Mouse (Mus musculus) forebrain, postnatal 0 days (tissue): Measurements from ENCODE around the gene Plet1. TPM values are rescaled to one million over a fixed set of nuclear protein-coding genes. Genes with fewer than 3 reads are reported as not detected.
A peak's percentile ranks its signal among the peaks of the same experiment; 100 is the strongest.

Experiments
- ATAC-seq: fragments of 200-750 bp; cut with Nextera tagmentation; 2 replicates; pipeline ENCODE4 v1.8.0; 2017; ENCODE audit warnings: mild to moderate bottlenecking, moderate library complexity
- DNase-seq: peaks from one replicate; pipeline ENCODE4 v3.0.0-alpha.2; 2015
- H3K27ac ChIP-seq: fragments of 300-500 bp; sonication (generic); 2 replicates; pipeline ENCODE4 v1.5.1; 2014; ENCODE audit warnings: low read depth, mild to moderate bottlenecking, antibody characterized with exemption, low read length, moderate library complexity, mixed read lengths
- H3K27me3 ChIP-seq: fragments of 300-500 bp; sonication (generic); 2 replicates; pipeline ENCODE4 v1.6.1; 2014; ENCODE audit warnings: mild to moderate bottlenecking, low read length, mixed read lengths; ENCODE audit not compliant: insufficient read depth
- H3K36me3 ChIP-seq: fragments of 300-500 bp; sonication (generic); 2 replicates; pipeline ENCODE4 v1.6.1; 2014; ENCODE audit warnings: mild to moderate bottlenecking, moderate library complexity; ENCODE audit not compliant: insufficient read depth
- H3K4me1 ChIP-seq: fragments of 300-500 bp; sonication (generic); 2 replicates; pipeline ENCODE4 v1.6.1; 2014; ENCODE audit warnings: antibody characterized with exemption; ENCODE audit not compliant: insufficient read depth
- H3K4me2 ChIP-seq: fragments of 300-500 bp; sonication (generic); 2 replicates; pipeline ENCODE4 v1.6.1; 2014; ENCODE audit warnings: low read depth, mild to moderate bottlenecking, moderate library complexity
- H3K4me3 ChIP-seq: fragments of 300-500 bp; sonication (generic); 2 replicates; pipeline ENCODE4 v1.5.1; 2014; ENCODE audit warnings: low read depth, low read length, mixed read lengths
- H3K9ac ChIP-seq: fragments of 300-500 bp; sonication (generic); 2 replicates; pipeline ENCODE4 v1.6.1; 2014; ENCODE audit warnings: mild to moderate bottlenecking
- H3K9me3 ChIP-seq: fragments of 300-500 bp; sonication (generic); 2 replicates; pipeline ENCODE4 v1.6.1; 2016; ENCODE audit warnings: low read length
- CTCF ChIP-seq: sonication (generic); IDR thresholded peaks from 2 replicates; pipeline ENCODE4 v1.5.1; 2016; ENCODE audit warnings: antibody characterized with exemption, control low read depth, low read depth
- WGBS: fragments of 180-500 bp; shearing (Covaris S2); extraction: QIAGEN DNeasy Blood & Tissue Kit; methylation state at CpG from one replicate; pipeline ENCODE4 v1.1.7; 2014; 5-methylcytosine and 5-hydroxymethylcytosine counted together
- polyA plus RNA-seq: library from polyadenylated mRNA; unstranded; fragments of >200 nt; fragmentation: Nextera tagmentation; extraction: Ambion mirVana; gene quantifications from 2 replicates; pipeline ENCODE4 v1.2.1, GENCODE M21; 2015
- total RNA-seq: library from RNA; depleted of rRNA; stranded (reverse); fragments of >200 nt; gene quantifications from 2 replicates; pipeline ENCODE4 v1.2.3, GENCODE M21; 2014

Plet1 gene
- total and polyA plus RNA-seq, 2 experiments from 2014 or later: 0.34 TPM; not detected in 1

DNA sequence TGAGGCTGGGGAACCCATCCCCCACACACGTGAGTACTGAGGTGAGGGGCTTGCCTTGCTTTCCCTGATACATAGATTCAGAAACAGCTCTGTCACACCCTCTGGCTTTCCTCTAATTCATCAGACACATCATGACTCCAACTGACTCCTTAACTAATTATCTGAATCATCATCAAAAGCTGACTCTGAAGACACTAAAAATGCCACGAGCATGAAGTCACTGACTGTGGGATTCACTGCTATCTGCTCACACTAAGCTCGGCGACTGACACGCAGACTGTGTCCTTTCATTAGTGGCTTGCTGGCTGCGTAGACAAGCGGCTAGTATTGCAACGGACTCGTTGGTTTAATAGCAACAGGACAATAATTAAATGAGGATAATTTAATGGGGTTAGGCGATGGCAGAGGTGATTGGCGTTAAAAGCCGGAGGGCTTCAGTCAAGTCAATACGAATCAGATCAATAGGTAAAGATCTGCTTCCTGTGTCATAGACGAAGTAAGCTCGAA is 6.2 kb downstream of the Plet1 start:
- H3K4me1 ChIP-seq: no peaks in the 10 kb centered on the region

DNA sequence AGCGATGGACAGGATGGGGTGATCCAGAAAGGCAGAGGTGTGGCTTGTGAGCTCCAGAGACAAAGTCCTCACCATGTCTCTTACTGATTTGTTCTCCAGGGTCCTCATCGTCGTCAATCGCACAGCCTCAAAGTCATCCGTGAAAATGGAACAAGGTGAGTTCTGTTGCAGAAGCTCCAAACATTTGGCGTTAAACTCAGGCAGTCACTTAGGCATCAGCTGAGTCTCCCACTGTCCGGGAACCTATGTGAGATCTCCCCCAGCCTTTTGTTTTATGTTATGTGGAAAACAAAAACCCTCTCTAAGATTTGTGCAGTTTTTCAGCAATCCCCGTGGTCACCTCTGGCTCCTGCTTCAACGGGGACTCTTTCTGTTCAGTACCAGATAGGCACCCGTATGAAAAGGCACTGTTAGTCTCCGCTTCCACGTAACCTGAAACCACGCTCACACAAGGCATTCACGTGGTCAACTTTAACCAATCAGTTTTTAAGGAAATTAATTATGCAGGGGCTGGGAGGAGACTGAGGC is 6.7 kb downstream of the Plet1 start:
- Histone ChIP-seq H3K36me3 (no peaks in the 10 kb centered on the region), H3K9me3 (no peaks in the 10 kb centered on the region), H3K9ac (peak overlapping the region; percentile 18), H3K27ac (peak overlapping the region; percentile 29; the same call in 1 of the 2 replicates), H3K4me3 (peak overlapping the region; percentile 25), H3K27me3 (no peaks in the 10 kb centered on the region), H3K4me1 (no peaks in the 10 kb centered on the region), H3K4me2 (peak overlapping the region; percentile 37)
- peak; percentile 64 for DNase-seq
- WGBS: 31% methylated on average over 14 of the region's 14 CpGs
- ATAC-seq: peak; percentile 90
- TF ChIP-seq CTCF: no peak

More for the DNA sequence above, 6.2 kb downstream of the Plet1 start:
- H3K36me3 ChIP-seq: no peaks in the 10 kb centered on the region
- H3K4me2 ChIP-seq: peak overlapping the region; percentile 37
- ATAC-seq: no peak
- no peak overlapping the region for H3K27ac ChIP-seq
- peak overlapping the region; percentile 18 for H3K9ac ChIP-seq
- H3K9me3 ChIP-seq: no peaks in the 10 kb centered on the region
- WGBS: 72% methylated on average over 15 of the region's 15 CpGs
- TF ChIP-seq CTCF: no peak
- H3K27me3 ChIP-seq: no peaks in the 10 kb centered on the region
- no peak for DNase-seq
- H3K4me3 ChIP-seq: peak overlapping the region; percentile 25

DNA sequence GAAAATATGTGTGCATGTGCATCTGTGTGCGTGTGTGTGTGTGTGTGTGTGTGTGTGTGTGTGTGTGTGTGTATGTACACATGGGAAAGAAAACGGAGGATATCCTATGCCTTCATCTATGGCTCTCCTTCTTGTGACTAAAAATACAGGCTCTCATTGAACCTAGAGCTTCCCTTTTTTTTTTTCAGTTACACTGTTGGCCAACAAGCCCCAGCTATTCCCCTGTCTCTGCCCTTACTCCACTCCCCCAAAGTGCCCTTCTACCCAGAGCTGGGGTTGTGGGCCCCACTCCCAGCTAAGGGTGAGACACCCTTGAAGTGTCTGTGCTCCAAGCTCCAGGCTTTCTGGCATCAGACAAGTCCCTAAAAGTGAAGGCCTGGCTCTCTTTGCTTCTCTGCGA is 8.6 kb downstream of the Plet1 start:
- Histone ChIP-seq H3K4me1 (no peaks in the 10 kb centered on the region), H3K9me3 (no peaks in the 10 kb centered on the region), H3K27me3 (no peaks in the 10 kb centered on the region), H3K4me2 (no peak overlapping the region), H3K27ac (no peak overlapping the region), H3K36me3 (no peaks in the 10 kb centered on the region), H3K4me3 (no peak overlapping the region), H3K9ac (no peak overlapping the region)
- DNase-seq (no peak), ATAC-seq (no peak)
- TF ChIP-seq CTCF: no peak
- WGBS: 93% methylated on average over 3 of the region's 3 CpGs

DNA sequence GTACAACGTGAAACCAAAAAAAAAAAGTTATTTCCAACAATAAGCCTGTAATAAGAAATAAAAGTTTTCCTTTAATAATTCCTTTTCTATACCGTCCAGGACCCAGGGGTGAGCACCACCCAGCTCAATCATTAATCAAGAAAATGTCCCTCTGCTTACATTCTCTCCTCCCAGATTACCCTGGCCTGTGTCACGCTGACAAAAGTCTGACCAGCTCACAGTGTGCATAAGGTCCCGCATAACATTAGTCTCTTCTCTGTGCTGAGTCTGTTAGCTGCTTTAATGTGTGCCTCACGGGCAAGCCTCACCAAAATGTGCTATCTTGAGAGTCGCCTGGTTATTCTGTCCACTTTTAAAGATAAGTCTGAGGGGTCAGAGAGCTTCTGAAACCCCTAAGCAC is 11.1 kb downstream of the Plet1 start:
- no peak overlapping the region for H3K4me3 ChIP-seq
- DNase-seq (no peak), ATAC-seq (no peak)
- H3K4me1 ChIP-seq: no peaks in the 10 kb centered on the region
- no peaks in the 10 kb centered on the region for H3K36me3 ChIP-seq
- H3K9me3 ChIP-seq: no peaks in the 10 kb centered on the region
- H3K27me3 ChIP-seq: no peaks in the 10 kb centered on the region
- WGBS: 63% methylated on average over 6 of the region's 6 CpGs
- no peak overlapping the region for H3K9ac ChIP-seq
- H3K4me2 ChIP-seq: no peak overlapping the region
- no peak overlapping the region for H3K27ac ChIP-seq
- no peak for TF ChIP-seq CTCF

DNA sequence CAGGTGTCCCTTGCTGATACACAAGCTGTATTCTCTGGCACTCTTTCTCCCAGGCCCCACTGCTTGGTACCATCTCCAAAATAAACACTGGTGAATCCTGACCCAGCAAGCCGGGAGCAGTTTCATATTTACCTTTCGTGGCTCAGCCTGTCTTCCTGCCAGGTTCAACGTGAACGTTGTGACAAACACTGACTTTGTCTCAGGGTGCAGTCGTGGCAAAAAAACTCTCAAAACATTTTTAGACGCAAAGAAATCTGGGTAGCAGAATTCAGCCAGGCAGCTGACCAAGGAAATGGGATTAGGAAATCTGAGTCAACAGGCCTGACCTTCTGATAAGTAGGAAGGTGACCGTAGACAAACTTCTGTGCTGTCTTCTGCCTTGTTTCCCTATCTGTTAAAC is 13.2 kb downstream of the Plet1 start:
- ATAC-seq: no peak
- H3K27me3 ChIP-seq: no peaks in the 10 kb centered on the region
- H3K9me3 ChIP-seq: no peaks in the 10 kb centered on the region
- WGBS: 83% methylated on average over 7 of the region's 7 CpGs
- H3K4me2 ChIP-seq: no peak overlapping the region
- H3K4me1 ChIP-seq: no peaks in the 10 kb centered on the region
- no peak overlapping the region for H3K9ac ChIP-seq
- no peak overlapping the region for H3K27ac ChIP-seq
- TF ChIP-seq CTCF: no peak
- no peaks in the 10 kb centered on the region for H3K36me3 ChIP-seq
- no peak overlapping the region for H3K4me3 ChIP-seq
- DNase-seq: no peak

DNA sequence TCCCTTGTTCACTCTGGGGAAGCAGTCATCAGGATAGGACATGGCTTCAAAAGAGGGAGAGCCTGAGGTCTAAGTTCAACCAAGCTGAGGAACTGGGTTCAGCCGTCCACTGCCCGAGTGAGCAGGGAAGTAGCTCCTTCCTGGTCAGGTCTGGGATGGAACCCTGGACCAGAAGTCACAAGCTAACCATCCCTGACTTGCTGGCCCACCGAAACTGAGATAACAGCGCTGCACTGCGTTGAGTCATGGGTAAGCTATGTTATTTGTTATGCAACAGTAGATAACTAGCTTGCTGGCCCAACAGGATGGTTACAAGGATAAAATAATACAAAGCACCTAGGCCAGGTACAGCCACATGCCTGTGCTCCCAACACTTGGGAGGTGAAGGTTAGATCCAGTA is 21.1 kb downstream of the Plet1 start:
- Histone ChIP-seq H3K4me2 (no peak overlapping the region), H3K9me3 (no peaks in the 10 kb centered on the region), H3K4me1 (no peaks in the 10 kb centered on the region), H3K4me3 (no peak overlapping the region), H3K36me3 (no peaks in the 10 kb centered on the region), H3K27me3 (no peaks in the 10 kb centered on the region), H3K9ac (no peak overlapping the region), H3K27ac (no peak overlapping the region)
- no peak for TF ChIP-seq CTCF
- DNase-seq (no peak), ATAC-seq (no peak)
- 92% methylated on average over 5 of the region's 5 CpGs for WGBS

GRCm38 (mm10) chr9:50518781-50519180 is 24.5 kb downstream of the Plet1 start:
- ATAC-seq (no peak), DNase-seq (no peak)
- H3K9ac ChIP-seq: no peak overlapping the region

More at GRCm38 (mm10) chr9:50518781-50519180, 24.5 kb downstream of the Plet1 start:
- 8% methylated on average over 2 of the region's 2 CpGs for WGBS
- Histone ChIP-seq H3K36me3 (no peaks in the 10 kb centered on the region), H3K4me1 (no peaks in the 10 kb centered on the region), H3K4me3 (no peak overlapping the region), H3K27me3 (no peaks in the 10 kb centered on the region), H3K27ac (no peak overlapping the region), H3K4me2 (no peak overlapping the region), H3K9me3 (no peaks in the 10 kb centered on the region)
- TF ChIP-seq CTCF: peak; percentile 51
